Mouse (Mus musculus) intestine, postnatal 0 days (tissue): Measurements from ENCODE around the gene Lrrn1. TPM values are rescaled to one million over a fixed set of nuclear protein-coding genes. Genes with fewer than 3 reads are reported as not detected.

ENCODE experiments used
- ATAC-seq: fragments of 200-750 bp; cut with Nextera tagmentation; 2 replicates; pipeline ENCODE4 v1.8.0; 2017; ENCODE audit warnings: mild to moderate bottlenecking, moderate TSS enrichment, moderate library complexity
- H3K27ac ChIP-seq: fragments of 300-500 bp; sonication (generic); 2 replicates; pipeline ENCODE4 v1.5.1; 2014; ENCODE audit warnings: mild to moderate bottlenecking, low read depth, low read length, moderate library complexity
- H3K27me3 ChIP-seq: fragments of 300-500 bp; sonication (generic); replicated peaks from 2 replicates; pipeline ENCODE4 v1.6.1; 2014; ENCODE audit warnings: low read length, mixed read lengths; ENCODE audit not compliant: control insufficient read depth, insufficient read depth
- H3K36me3 ChIP-seq: fragments of 300-500 bp; sonication (generic); 2 replicates; pipeline ENCODE4 v1.6.1; 2014; ENCODE audit warnings: mild to moderate bottlenecking, moderate library complexity; ENCODE audit not compliant: control insufficient read depth, insufficient read depth
- H3K4me1 ChIP-seq: fragments of 300-500 bp; sonication (generic); replicated peaks from 2 replicates; pipeline ENCODE4 v1.6.1; 2014; ENCODE audit warnings: antibody characterized with exemption, low read length, mixed read lengths; ENCODE audit not compliant: control insufficient read depth, insufficient read depth
- H3K4me2 ChIP-seq: fragments of 300-500 bp; sonication (generic); replicated peaks from 2 replicates; pipeline ENCODE4 v1.6.1; 2014; ENCODE audit warnings: low read depth, mild to moderate bottlenecking, moderate library complexity
- H3K4me3 ChIP-seq: fragments of 300-500 bp; sonication (generic); 2 replicates; pipeline ENCODE4 v1.5.1; 2014; ENCODE audit warnings: low read depth, low read length
- H3K9ac ChIP-seq: fragments of 300-500 bp; sonication (generic); 2 replicates; pipeline ENCODE4 v1.6.1; 2014; ENCODE audit warnings: mild to moderate bottlenecking, low read depth, low read length
- H3K9me3 ChIP-seq: fragments of 300-500 bp; sonication (generic); 2 replicates; pipeline ENCODE4 v1.6.1; 2016; ENCODE audit warnings: mixed run types; ENCODE audit not compliant: control insufficient read depth
- CTCF ChIP-seq: sonication (generic); IDR thresholded peaks from 2 replicates; pipeline ENCODE4 v1.5.1; 2016; ENCODE audit warnings: low read depth, mild to moderate bottlenecking, control low read depth, antibody characterized with exemption, moderate library complexity
- WGBS: fragments of 180-500 bp; shearing (Covaris S2); extraction: QIAGEN DNeasy Blood & Tissue Kit; methylation state at CpG from one replicate; pipeline ENCODE4 v1.1.7; 2014; 5-methylcytosine and 5-hydroxymethylcytosine counted together
- polyA plus RNA-seq: library from polyadenylated mRNA; unstranded; fragments of >200 nt; fragmentation: Nextera tagmentation; extraction: Ambion mirVana; gene quantifications from 2 replicates; pipeline ENCODE4 v1.2.1, GENCODE M21; 2015

Gene Lrrn1
- polyA plus RNA-seq, 1 experiment from 2014 or later = 14.7 TPM

- no peaks in the 10 kb centered on the region for H3K36me3 ChIP-seq
- H3K9ac ChIP-seq = no peak overlapping the region
- H3K9me3 ChIP-seq = no peaks in the 10 kb centered on the region
- no peaks in the 10 kb centered on the region for H3K27me3 ChIP-seq
- no peak overlapping the region for H3K27ac ChIP-seq
- ATAC-seq = no peak
- WGBS = 62% methylated on average over 2 of the region's 2 CpGs
- no peaks in the 10 kb centered on the region for H3K4me1 ChIP-seq
- H3K4me2 ChIP-seq = no peak overlapping the region
- no peak overlapping the region for H3K4me3 ChIP-seq
- TF ChIP-seq CTCF = no peak
These were observed 16.7 kb downstream of the Lrrn1 start for GRCm38 (mm10) chr6:107546272-107546671.

GRCm38 (mm10) chr6:107552511-107552910 lies 22.9 kb downstream of the Lrrn1 start:
- no peak for ATAC-seq
- no peak overlapping the region for H3K9ac ChIP-seq
- no peak overlapping the region for H3K27ac ChIP-seq
- no peaks in the 10 kb centered on the region for H3K27me3 ChIP-seq
- no peak overlapping the region for H3K4me2 ChIP-seq
- H3K4me3 ChIP-seq = no peak overlapping the region
- WGBS = 58% methylated on average over 1 of the region's 1 CpGs
- H3K36me3 ChIP-seq = no peaks in the 10 kb centered on the region
- no peaks in the 10 kb centered on the region for H3K9me3 ChIP-seq
- no peak for TF ChIP-seq CTCF
- H3K4me1 ChIP-seq = no peaks in the 10 kb centered on the region; the same call in 1 of the 2 replicates

GRCm38 (mm10) chr6:107555364-107555763 lies 25.8 kb downstream of the Lrrn1 start:
- 46% methylated on average over 5 of the region's 5 CpGs for WGBS
- Histone ChIP-seq H3K4me2 (no peak overlapping the region; the same call in 1 of the 2 replicates), H3K4me3 (no peak overlapping the region), H3K9me3 (no peaks in the 10 kb centered on the region), H3K27me3 (no peaks in the 10 kb centered on the region), H3K27ac (no peak overlapping the region), H3K36me3 (no peaks in the 10 kb centered on the region), H3K9ac (no peak overlapping the region), H3K4me1 (no peaks in the 10 kb centered on the region; the same call in 1 of the 2 replicates)
- peak; percentile 96 for ATAC-seq
- TF ChIP-seq CTCF = no peak

GRCm38 (mm10) chr6:107556996-107557395 lies 27.4 kb downstream of the Lrrn1 start:
- WGBS = 72% methylated on average over 3 of the region's 3 CpGs
- no peak overlapping the region for H3K27ac ChIP-seq
- no peak overlapping the region for H3K4me2 ChIP-seq
- no peaks in the 10 kb centered on the region for H3K36me3 ChIP-seq
- no peaks in the 10 kb centered on the region for H3K27me3 ChIP-seq
- no peak overlapping the region for H3K9ac ChIP-seq
- no peak for TF ChIP-seq CTCF
- no peaks in the 10 kb centered on the region; the same call in 1 of the 2 replicates for H3K4me1 ChIP-seq
- H3K9me3 ChIP-seq = no peaks in the 10 kb centered on the region
- no peak overlapping the region for H3K4me3 ChIP-seq
- no peak for ATAC-seq

GRCm38 (mm10) chr6:107557806-107558205 lies 28.2 kb downstream of the Lrrn1 start:
- Histone ChIP-seq H3K4me3 (no peak overlapping the region), H3K4me1 (no peaks in the 10 kb centered on the region; the same call in 1 of the 2 replicates), H3K9me3 (no peaks in the 10 kb centered on the region), H3K27me3 (no peaks in the 10 kb centered on the region), H3K9ac (no peak overlapping the region), H3K4me2 (no peak overlapping the region), H3K27ac (no peak overlapping the region), H3K36me3 (no peaks in the 10 kb centered on the region)
- WGBS = 32% methylated on average over 3 of the region's 3 CpGs
- peak; percentile 58; the same call in 1 of the 2 replicates for ATAC-seq
- no peak for TF ChIP-seq CTCF

GRCm38 (mm10) chr6:107562255-107562654 lies 32.7 kb downstream of the Lrrn1 start:
- 91% methylated on average over 2 of the region's 2 CpGs for WGBS
- no peak overlapping the region for H3K9ac ChIP-seq

More at GRCm38 (mm10) chr6:107562255-107562654, 32.7 kb downstream of the Lrrn1 start:
- no peak for TF ChIP-seq CTCF
- Histone ChIP-seq H3K27me3 (no peaks in the 10 kb centered on the region), H3K4me1 (no peaks in the 10 kb centered on the region), H3K4me2 (no peak overlapping the region), H3K4me3 (no peak overlapping the region), H3K9me3 (no peaks in the 10 kb centered on the region), H3K36me3 (no peaks in the 10 kb centered on the region), H3K27ac (no peak overlapping the region)
- ATAC-seq = no peak
